16 mouse cellular contexts compared by ENCODE assay signal in the genomic region with DNA sequence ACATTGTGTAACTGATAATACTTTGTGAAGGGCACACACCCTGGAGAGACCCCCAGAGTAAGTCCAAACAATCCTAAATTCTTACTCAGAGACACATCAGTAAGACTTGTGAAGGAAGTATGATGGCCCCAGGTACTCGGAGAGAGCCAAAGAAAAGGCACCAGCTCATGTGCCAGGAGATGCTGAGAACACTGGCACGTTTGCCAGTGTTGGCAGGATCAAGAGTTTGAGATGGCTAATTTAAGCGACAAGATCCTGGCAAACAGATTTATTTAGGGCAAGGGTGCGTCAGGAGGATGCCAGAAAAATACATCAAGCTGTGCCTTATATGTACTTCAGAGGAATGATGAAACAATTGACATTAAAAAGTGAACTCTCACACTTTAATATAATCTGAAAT. TPM values are rescaled to one million over a fixed set of nuclear protein-coding genes. Genes with fewer than 3 reads are reported as not detected.
DNase-seq lines count a peak whose midpoint lies in the region; ATAC-seq and TF ChIP-seq lines count a peak whose summit lies in the region.
"Had no signal": no experiment of that assay in that cellular context is flagged by ENCODE, and none has a peak within 500 bp of the region (broad histone marks: within the 10 kb centered on the region; RNA-seq: fewer than 3 reads in every experiment).

No protein-coding gene starts in this region.

- intact Hi-C loops in heart, adult 2 months (cut with DNase I) = loop anchor here (10.0 kb wide), 1 partner anchor 150 kb away; no protein-coding TSS in a partner anchor

- TF ChIP-seq EP300 in heart, adult 2 months (IDR thresholded peaks at IDR 0.05; ENCODE audit: insufficient read depth, low read depth, low read length) = no peak

- H3K4me2 ChIP-seq in kidney, embryonic 14.5 days (replicated peaks; ENCODE audit: low read depth, low read length) = no peak overlapping the region
- H3K4me2 ChIP-seq: heart, embryonic 13.5 days; hindbrain, embryonic 15.5 days; liver, embryonic 12.5 days; neural tube, embryonic 15.5 days had no signal

- peak overlapping the region; percentile 64 for H3K27ac ChIP-seq in heart, adult 2 months
- no peak overlapping the region for H3K27ac ChIP-seq in kidney, embryonic 14.5 days (ENCODE audit: low read depth, low read length)
- H3K27ac ChIP-seq: embryonic facial prominence, embryonic 10.5 days; heart, embryonic 13.5 days; hindbrain, embryonic 15.5 days; liver, embryonic 12.5 days; neural tube, embryonic 15.5 days had no signal

- no peaks in the 10 kb centered on the region for H3K27me3 ChIP-seq in heart, adult 2 months (ENCODE audit: control insufficient read depth, insufficient read depth, low read length)
- H3K27me3 ChIP-seq in kidney, embryonic 14.5 days (ENCODE audit: control insufficient read depth, insufficient read depth, low read length) = no peaks in the 10 kb centered on the region
- H3K27me3 ChIP-seq: CH12.LX; heart, embryonic 13.5 days; hindbrain, embryonic 15.5 days; neural tube, embryonic 15.5 days had no signal

- H3K9me3 ChIP-seq in kidney, embryonic 14.5 days (ENCODE audit: control insufficient read depth, low read length) = no peaks in the 10 kb centered on the region
- H3K9me3 ChIP-seq: embryonic facial prominence, embryonic 10.5 days; hindbrain, embryonic 15.5 days; liver, embryonic 12.5 days; neural tube, embryonic 15.5 days had no signal

- TF ChIP-seq CTCF in heart, adult 2 months (IDR thresholded peaks at IDR 0.05) = no peak

- TF ChIP-seq POLR2A in heart, adult 2 months (IDR thresholded peaks at IDR 0.05; ENCODE audit: insufficient read depth, low read depth, low read length) = no peak

- no peaks in the 10 kb centered on the region for H3K4me1 ChIP-seq in heart, adult 2 months (ENCODE audit: control insufficient read depth, insufficient read depth, low read length)
- no peaks in the 10 kb centered on the region for H3K4me1 ChIP-seq in kidney, embryonic 14.5 days (ENCODE audit: control insufficient read depth, insufficient read depth, low read length)
- H3K4me1 ChIP-seq: embryonic facial prominence, embryonic 10.5 days; heart, embryonic 13.5 days; hindbrain, embryonic 15.5 days; liver, embryonic 12.5 days; megakaryocyte, embryonic 14.5 days; neural tube, embryonic 15.5 days had no signal

- no peak for DNase-seq in cerebellum, postnatal 4 days (ENCODE audit: low spot score in 2 of 2)
- DNase-seq in heart, adult 2 months = peak; percentile 33 to 66
- DNase-seq in heart, postnatal 4 days = no peak
- peak; percentile 74 for DNase-seq in cerebellum, adult 8-10 months
- peak; percentile 60 for DNase-seq in gonadal fat pad, adult 2 months (ENCODE audit: low read depth)
- no peak for DNase-seq in layer of hippocampus, postnatal 14 days (ENCODE audit: low spot score in 2 of 2)
- DNase-seq: kidney, adult 18-20 months had no signal

- H3K36me3 ChIP-seq in heart, adult 2 months (ENCODE audit: control insufficient read depth, insufficient read depth, low read length) = peaks cover 2% of the 10 kb centered on the region
- H3K36me3 ChIP-seq in kidney, embryonic 14.5 days (ENCODE audit: control insufficient read depth, insufficient read depth, low read length) = no peaks in the 10 kb centered on the region
- H3K36me3 ChIP-seq: embryonic facial prominence, embryonic 10.5 days; heart, embryonic 13.5 days; hindbrain, embryonic 15.5 days; liver, embryonic 12.5 days; neural tube, embryonic 15.5 days had no signal

- 49% methylated on average over 4 of the region's 4 CpGs for WGBS in heart, adult 2 months
- 65% methylated on average over 4 of the region's 4 CpGs for WGBS in kidney, embryonic 14.5 days

- H3K4me3 ChIP-seq in heart, adult 2 months = no peak overlapping the region
- no peak overlapping the region for H3K4me3 ChIP-seq in kidney, embryonic 14.5 days (ENCODE audit: low read length)
- H3K4me3 ChIP-seq: embryonic facial prominence, embryonic 10.5 days; heart, embryonic 13.5 days; hindbrain, embryonic 15.5 days; liver, embryonic 12.5 days; megakaryocyte, embryonic 14.5 days; neural tube, embryonic 15.5 days had no signal

- H3K79me2 ChIP-seq in heart, adult 2 months (replicated peaks; ENCODE audit: control insufficient read depth, insufficient read depth, low read length) = no peaks in the 10 kb centered on the region

- H3K9ac ChIP-seq in heart, adult 2 months (ENCODE audit: low read depth, low read length) = no peak overlapping the region
- no peak overlapping the region for H3K9ac ChIP-seq in kidney, embryonic 14.5 days (ENCODE audit: low read depth, low read length)
- H3K9ac ChIP-seq: heart, embryonic 13.5 days; hindbrain, embryonic 15.5 days; liver, embryonic 12.5 days; neural tube, embryonic 15.5 days had no signal

- ATAC-seq in cerebellum, adult (ENCODE audit: insufficient number of reproducible peaks, low FRiP score, low TSS enrichment) = peak; percentile 96
- ATAC-seq in kidney, embryonic 14.5 days (ENCODE audit: low FRiP score, low TSS enrichment) = no peak
- ATAC-seq: liver, embryonic 12.5 days had no signal

RNA-seq across cellular contexts. Expression of a gene that starts 6.1 kb away (rescaled TPM):
- 10 to 100 TPM; 43.3 to 43.6 TPM for total RNA-seq in heart, adult 2 months (2021)
- polyA plus RNA-seq in heart, adult 2 months (2012; rRNA removed) = 6.9 and 15.6 TPM in 2 replicates
- 10 to 100 TPM; 55.2 to 57.5 TPM for total RNA-seq in heart, postnatal 4 days (2021)
- polyA plus RNA-seq in gonadal fat pad, adult 2 months (2012; rRNA removed) = 8.8 and 11.9 TPM in 2 replicates
- 50.8 and 80.7 TPM in 2 replicates for polyA plus RNA-seq in kidney, embryonic 14.5 days (2014; fragmentation: Nextera tagmentation; extraction: Ambion mirVana)
- total RNA-seq in layer of hippocampus, postnatal 14 days (2021) = 100 to 1,000 TPM; 109 to 116 TPM

RNA-seq across cellular contexts. Expression of a gene that starts 32.9 kb away (rescaled TPM):
- 10 to 100 TPM; 22.1 to 23.7 TPM for total RNA-seq in heart, adult 2 months (2021)
- 13.5 and 22.7 TPM in 2 replicates for polyA plus RNA-seq in heart, adult 2 months (2012; rRNA removed)
- total RNA-seq in heart, postnatal 4 days (2021) = 10 to 100 TPM; 44.6 to 49.1 TPM
- polyA plus RNA-seq in gonadal fat pad, adult 2 months (2012; rRNA removed) = 31.5 and 46.4 TPM in 2 replicates
- 41.7 and 44.5 TPM in 2 replicates for polyA plus RNA-seq in kidney, embryonic 14.5 days (2014; fragmentation: Nextera tagmentation; extraction: Ambion mirVana)
- total RNA-seq in layer of hippocampus, postnatal 14 days (2021) = 10 to 100 TPM; 26.0 to 26.7 TPM

Comparison
In these comparisons a context has a peak if more than half of its experiments do, and no peak if none do; other contexts are left out.
1. DNase-seq: peak in heart, adult 2 months (2 of 2), cerebellum, adult 8-10 months (single experiment) and gonadal fat pad, adult 2 months (single experiment); none in cerebellum, postnatal 4 days (0 of 2), heart, postnatal 4 days (single experiment) and layer of hippocampus, postnatal 14 days (0 of 2).